ENCODE assay signal across 8 mouse cellular contexts in genomic region chr2:30677498-30677897, GRCm38 (mm10).
DNase-seq lines count a peak whose midpoint lies in the region; ATAC-seq lines count a peak whose summit lies in the region.

No protein-coding gene starts in this region.

- H3K4me1 ChIP-seq in heart, embryonic 11.5 days (ENCODE audit: control insufficient read depth, insufficient read depth, low read length), result peaks cover 25% of the 10 kb centered on the region
- H3K4me1 ChIP-seq in forebrain, embryonic 10.5 days, result peaks cover 42% of the 10 kb centered on the region
- H3K4me1 ChIP-seq in liver, embryonic 11.5 days (replicated peaks; ENCODE audit: control insufficient read depth, insufficient read depth, low read length), result peaks cover 15% of the 10 kb centered on the region

- 4% methylated on average over 5 of the region's 5 CpGs for WGBS in heart, embryonic 11.5 days (ENCODE audit: insufficient replicate concordance)
- WGBS in forebrain, embryonic 10.5 days, result 12% methylated on average over 5 of the region's 5 CpGs
- 12% methylated on average over 5 of the region's 5 CpGs for WGBS in liver, embryonic 11.5 days

- peak overlapping the region; percentile 67 for H3K4me2 ChIP-seq in heart, embryonic 11.5 days
- H3K4me2 ChIP-seq in liver, embryonic 11.5 days, result peak overlapping the region; percentile 59

- peaks cover 5% of the 10 kb centered on the region; the same call in 1 of the 2 replicates for H3K9me3 ChIP-seq in heart, embryonic 11.5 days (replicated peaks; ENCODE audit: control insufficient read depth, low read length)
- H3K9me3 ChIP-seq in forebrain, embryonic 10.5 days, result peaks cover 22% of the 10 kb centered on the region
- peaks cover 5% of the 10 kb centered on the region for H3K9me3 ChIP-seq in liver, embryonic 11.5 days (ENCODE audit: control insufficient read depth, low read length)

- H3K9ac ChIP-seq in heart, embryonic 11.5 days (ENCODE audit: low read depth, low read length), result peak overlapping the region; percentile 78
- peak overlapping the region; percentile 32 for H3K9ac ChIP-seq in liver, embryonic 11.5 days (ENCODE audit: low read depth, low read length)

- no peaks in the 10 kb centered on the region for H3K36me3 ChIP-seq in heart, embryonic 11.5 days (ENCODE audit: control insufficient read depth, insufficient read depth, low read length)
- no peaks in the 10 kb centered on the region for H3K36me3 ChIP-seq in forebrain, embryonic 10.5 days (replicated peaks)
- H3K36me3 ChIP-seq in liver, embryonic 11.5 days (ENCODE audit: control insufficient read depth, insufficient read depth, low read length), result no peaks in the 10 kb centered on the region

- no peak for DNase-seq in heart, adult 11 months
- DNase-seq in 3T3-L1 (ENCODE audit: low read depth, low spot score), result peak; percentile 39
- no peak for DNase-seq in forebrain, embryonic 10.5 days (ENCODE audit: extremely low spot score, low spot score)
- no peak for DNase-seq in liver, embryonic 11.5 days (ENCODE audit: low spot score)
- DNase-seq in right cerebral cortex, postnatal 36 days (ENCODE audit: low spot score in 2 of 2), result no peak
- no peak for DNase-seq in cerebellum, postnatal 14 days
- DNase-seq in embryo, embryonic 9.5 days (ENCODE audit: extremely low spot score), result no peak

- H3K27ac ChIP-seq in heart, embryonic 11.5 days (ENCODE audit: low read depth, low read length), result peak overlapping the region; percentile 98
- H3K27ac ChIP-seq in forebrain, embryonic 10.5 days, result peak overlapping the region; percentile 83
- H3K27ac ChIP-seq in liver, embryonic 11.5 days (ENCODE audit: low read depth, low read length), result peak overlapping the region; percentile 83

- no peak for ATAC-seq in heart, embryonic 11.5 days (replicated peaks; ENCODE audit: insufficient number of reproducible peaks, low FRiP score, low TSS enrichment)
- no peak for ATAC-seq in liver, embryonic 11.5 days (replicated peaks; ENCODE audit: low FRiP score)

- peak overlapping the region; percentile 34 for H3K4me3 ChIP-seq in heart, embryonic 11.5 days (ENCODE audit: low read depth, low read length)
- H3K4me3 ChIP-seq in forebrain, embryonic 10.5 days, result peak overlapping the region; percentile 52
- H3K4me3 ChIP-seq in liver, embryonic 11.5 days (ENCODE audit: low read depth, low read length), result peak overlapping the region; percentile 33

- H3K27me3 ChIP-seq in heart, embryonic 11.5 days (ENCODE audit: control insufficient read depth, insufficient read depth, low read length), result no peaks in the 10 kb centered on the region
- H3K27me3 ChIP-seq in forebrain, embryonic 10.5 days (ENCODE audit: poor library complexity, severe bottlenecking), result peaks cover 32% of the 10 kb centered on the region
- H3K27me3 ChIP-seq in liver, embryonic 11.5 days (replicated peaks; ENCODE audit: control insufficient read depth, insufficient read depth, low read length), result peaks cover 13% of the 10 kb centered on the region
